Mouse (Mus musculus): ENCODE data around the gene Tgm7. TPM values are rescaled to one million over a fixed set of nuclear protein-coding genes. Genes with fewer than 3 reads are reported as not detected.

The Tgm7 gene
- polyA plus RNA-seq (2011; ENCODE audit: insufficient read depth, insufficient read length, low read depth, missing spikeins), result not detected in 2 replicates

DNA sequence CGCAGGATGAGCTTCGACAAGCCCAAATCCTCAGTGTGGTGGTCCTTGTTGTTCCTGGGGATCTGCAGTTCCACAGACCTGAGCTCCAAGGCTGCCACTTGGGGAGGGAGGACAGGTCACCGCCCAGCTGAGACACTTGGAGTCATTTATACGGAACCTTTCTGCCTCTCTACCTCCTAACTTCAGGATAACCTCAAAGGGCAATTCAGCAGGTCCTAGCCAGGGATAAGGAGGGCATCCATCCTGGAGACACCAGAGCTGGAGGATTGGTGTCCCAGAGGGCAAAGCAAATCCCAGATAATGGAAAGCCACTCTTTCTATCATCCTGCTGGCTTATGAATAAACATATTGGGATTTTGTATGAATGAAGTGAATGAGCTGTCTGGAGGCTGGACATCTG, at the start of gene Tgm7:
Gene Tgm7 (minus strand): TSS at position 101 of the 400 bp plus-strand sequence.
- no peak within 1 kb of the TSS for H3K9ac ChIP-seq (ENCODE audit: low read depth, poor library complexity, severe bottlenecking)
- no peak within 1 kb of the TSS for H3K4me3 ChIP-seq (ENCODE audit: low read depth, low read length)
- TF ChIP-seq EP300 (IDR thresholded peaks at IDR 0.05; ENCODE audit: insufficient read depth, low read depth, low read length) (no peak), POLR2A (IDR thresholded peaks at IDR 0.05; ENCODE audit: insufficient read depth, low read length) (no peak), CTCF (IDR thresholded peaks at IDR 0.05; ENCODE audit: low read depth, low read length) (no peak)
- no peaks in the 10 kb centered on the region for H3K4me1 ChIP-seq (ENCODE audit: control insufficient read depth, insufficient read depth, low read length)
- no peaks in the 10 kb centered on the region for H3K27me3 ChIP-seq (ENCODE audit: control insufficient read depth, insufficient read depth, low read length, poor library complexity, severe bottlenecking)
- H3K27ac ChIP-seq (ENCODE audit: insufficient read depth, low read length), result no peak within 1 kb of the TSS
- no peaks in the 10 kb centered on the region for H3K9me3 ChIP-seq (replicated peaks; ENCODE audit: control insufficient read depth, insufficient read depth, low read length, poor library complexity, severe bottlenecking)
- H3K36me3 ChIP-seq (ENCODE audit: control insufficient read depth, insufficient read depth, low read length, poor library complexity, severe bottlenecking), result no peaks in the 10 kb centered on the region

GRCm38 (mm10) chr2:121153100-121153499, 43.5 kb upstream of the Tgm7 start:
- H3K27me3 ChIP-seq (ENCODE audit: control insufficient read depth, insufficient read depth, low read length, poor library complexity, severe bottlenecking), result no peaks in the 10 kb centered on the region
- H3K36me3 ChIP-seq (ENCODE audit: control insufficient read depth, insufficient read depth, low read length, poor library complexity, severe bottlenecking), result peaks cover 2% of the 10 kb centered on the region; the same call in 1 of the 2 replicates
- no peaks in the 10 kb centered on the region for H3K4me1 ChIP-seq (ENCODE audit: control insufficient read depth, insufficient read depth, low read length)
- no peak overlapping the region for H3K27ac ChIP-seq (ENCODE audit: insufficient read depth, low read length)
- no peak overlapping the region for H3K4me3 ChIP-seq (ENCODE audit: low read depth, low read length)
- no peaks in the 10 kb centered on the region for H3K9me3 ChIP-seq (replicated peaks; ENCODE audit: control insufficient read depth, insufficient read depth, low read length, poor library complexity, severe bottlenecking)
- no peak overlapping the region for H3K9ac ChIP-seq (ENCODE audit: low read depth, poor library complexity, severe bottlenecking)
- TF ChIP-seq CTCF (IDR thresholded peaks at IDR 0.05; ENCODE audit: low read depth, low read length) (peak; percentile 10), POLR2A (IDR thresholded peaks at IDR 0.05; ENCODE audit: insufficient read depth, low read length) (no peak)

DNA sequence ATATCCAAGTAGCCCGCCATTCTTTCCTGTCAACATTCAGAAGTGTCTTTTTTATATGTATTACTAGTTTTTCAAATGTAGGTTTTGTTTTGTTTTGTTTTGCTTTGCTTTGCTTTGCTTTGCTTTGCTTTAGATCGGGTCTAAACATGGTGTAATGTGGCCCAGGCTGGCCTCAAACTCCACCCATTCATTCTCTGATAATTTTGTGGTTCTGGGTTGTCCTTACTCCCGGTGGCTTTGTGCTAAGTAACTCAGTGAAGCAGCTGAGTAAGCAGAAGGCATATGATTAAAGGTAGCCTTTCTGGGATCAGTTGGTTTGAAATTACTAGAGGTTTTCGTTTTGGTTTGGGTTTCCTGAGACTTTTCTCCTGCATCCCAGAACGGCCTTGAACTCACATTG, 40.1 kb upstream of the Tgm7 start:
- Histone ChIP-seq H3K9ac (ENCODE audit: low read depth, poor library complexity, severe bottlenecking) (no peak overlapping the region), H3K36me3 (ENCODE audit: control insufficient read depth, insufficient read depth, low read length, poor library complexity, severe bottlenecking) (peaks cover 2% of the 10 kb centered on the region), H3K27ac (ENCODE audit: insufficient read depth, low read length) (no peak overlapping the region), H3K27me3 (ENCODE audit: control insufficient read depth, insufficient read depth, low read length, poor library complexity, severe bottlenecking) (no peaks in the 10 kb centered on the region), H3K4me3 (ENCODE audit: low read depth, low read length) (no peak overlapping the region), H3K4me1 (ENCODE audit: control insufficient read depth, insufficient read depth, low read length) (no peaks in the 10 kb centered on the region), H3K9me3 (replicated peaks; ENCODE audit: control insufficient read depth, insufficient read depth, low read length, poor library complexity, severe bottlenecking) (no peaks in the 10 kb centered on the region)
- no peak for TF ChIP-seq EP300 (IDR thresholded peaks at IDR 0.05; ENCODE audit: insufficient read depth, low read depth, low read length)
- TF ChIP-seq CTCF (IDR thresholded peaks at IDR 0.05; ENCODE audit: low read depth, low read length), result no peak
- no peak for TF ChIP-seq POLR2A (IDR thresholded peaks at IDR 0.05; ENCODE audit: insufficient read depth, low read length)

- H3K9ac ChIP-seq (ENCODE audit: low read depth, poor library complexity, severe bottlenecking), result no peak overlapping the region
- no peak overlapping the region for H3K4me3 ChIP-seq (ENCODE audit: low read depth, low read length)
- peaks cover 11% of the 10 kb centered on the region for H3K36me3 ChIP-seq (ENCODE audit: control insufficient read depth, insufficient read depth, low read length, poor library complexity, severe bottlenecking)
- peaks cover 1% of the 10 kb centered on the region for H3K4me1 ChIP-seq (ENCODE audit: control insufficient read depth, insufficient read depth, low read length)
- H3K27me3 ChIP-seq (ENCODE audit: control insufficient read depth, insufficient read depth, low read length, poor library complexity, severe bottlenecking), result no peaks in the 10 kb centered on the region
- H3K9me3 ChIP-seq (replicated peaks; ENCODE audit: control insufficient read depth, insufficient read depth, low read length, poor library complexity, severe bottlenecking), result no peaks in the 10 kb centered on the region
- H3K27ac ChIP-seq (ENCODE audit: insufficient read depth, low read length), result no peak overlapping the region
- no peak for TF ChIP-seq POLR2A (IDR thresholded peaks at IDR 0.05; ENCODE audit: insufficient read depth, low read length)
- no peak for TF ChIP-seq CTCF (IDR thresholded peaks at IDR 0.05; ENCODE audit: low read depth, low read length)
- TF ChIP-seq EP300 (IDR thresholded peaks at IDR 0.05; ENCODE audit: insufficient read depth, low read depth, low read length), result no peak
Observed at GRCm38 (mm10) chr2:121142415-121142814, 32.8 kb upstream of the Tgm7 start.

GRCm38 (mm10) chr2:121141216-121142035, 31.8 kb upstream of the Tgm7 start:
- Histone ChIP-seq H3K4me3 (ENCODE audit: low read depth, low read length) (peak overlapping the region; percentile 81; the same call in 1 of the 2 replicates), H3K27ac (ENCODE audit: insufficient read depth, low read length) (no peak overlapping the region), H3K9ac (ENCODE audit: low read depth, poor library complexity, severe bottlenecking) (peak overlapping the region; percentile 79), H3K36me3 (ENCODE audit: control insufficient read depth, insufficient read depth, low read length, poor library complexity, severe bottlenecking) (peaks cover 11% of the 10 kb centered on the region), H3K4me1 (ENCODE audit: control insufficient read depth, insufficient read depth, low read length) (peaks cover 1% of the 10 kb centered on the region), H3K9me3 (replicated peaks; ENCODE audit: control insufficient read depth, insufficient read depth, low read length, poor library complexity, severe bottlenecking) (no peaks in the 10 kb centered on the region), H3K27me3 (ENCODE audit: control insufficient read depth, insufficient read depth, low read length, poor library complexity, severe bottlenecking) (no peaks in the 10 kb centered on the region)
- TF ChIP-seq CTCF (IDR thresholded peaks at IDR 0.05; ENCODE audit: low read depth, low read length), result no peak
- no peak for TF ChIP-seq POLR2A (IDR thresholded peaks at IDR 0.05; ENCODE audit: insufficient read depth, low read length)
- TF ChIP-seq EP300 (IDR thresholded peaks at IDR 0.05; ENCODE audit: insufficient read depth, low read depth, low read length), result no peak
